Mouse (Mus musculus): ENCODE data around the gene Cog8.

- TF ChIP-seq CTCF (IDR thresholded peaks at IDR 0.05; ENCODE audit: low read depth) (no peak), EP300 (IDR thresholded peaks at IDR 0.05; ENCODE audit: low read depth) (no peak)
These were observed 24.9 kb downstream of the Cog8 start for GRCm38 (mm10) chr8:107031577-107032090.

Data from liver, postnatal 0 days (tissue).